Mouse (Mus musculus): ENCODE measurements at regions not wholly inside any gene's neighbourhood (a gene's known extent, or its start where the extent isn't known, plus 50 kb on each side); places are given as distances from the start of the nearest gene placed in this dataset.

DNA sequence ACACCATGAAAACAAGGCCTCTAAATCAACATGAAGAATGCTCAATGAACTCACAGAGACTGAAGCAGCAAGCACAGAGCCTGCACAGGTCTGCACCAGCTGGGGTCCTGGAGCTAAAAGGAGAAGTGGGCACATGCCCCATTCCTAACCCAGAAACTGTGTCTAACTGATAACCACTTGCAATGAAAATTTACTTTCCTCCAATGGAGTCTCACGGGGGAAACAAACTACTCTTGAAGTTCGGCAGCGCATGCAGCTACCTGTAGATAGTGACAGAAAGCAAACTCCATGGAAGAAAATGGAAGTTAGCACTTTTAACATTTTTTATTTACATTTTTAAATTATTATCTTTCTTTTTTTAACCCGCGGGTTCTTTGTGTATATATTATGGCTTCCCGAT is 76.8 kb upstream of the Akap6 start:
- ATAC-seq (ENCODE audit: poor library complexity, severe bottlenecking), result no peak

DNA sequence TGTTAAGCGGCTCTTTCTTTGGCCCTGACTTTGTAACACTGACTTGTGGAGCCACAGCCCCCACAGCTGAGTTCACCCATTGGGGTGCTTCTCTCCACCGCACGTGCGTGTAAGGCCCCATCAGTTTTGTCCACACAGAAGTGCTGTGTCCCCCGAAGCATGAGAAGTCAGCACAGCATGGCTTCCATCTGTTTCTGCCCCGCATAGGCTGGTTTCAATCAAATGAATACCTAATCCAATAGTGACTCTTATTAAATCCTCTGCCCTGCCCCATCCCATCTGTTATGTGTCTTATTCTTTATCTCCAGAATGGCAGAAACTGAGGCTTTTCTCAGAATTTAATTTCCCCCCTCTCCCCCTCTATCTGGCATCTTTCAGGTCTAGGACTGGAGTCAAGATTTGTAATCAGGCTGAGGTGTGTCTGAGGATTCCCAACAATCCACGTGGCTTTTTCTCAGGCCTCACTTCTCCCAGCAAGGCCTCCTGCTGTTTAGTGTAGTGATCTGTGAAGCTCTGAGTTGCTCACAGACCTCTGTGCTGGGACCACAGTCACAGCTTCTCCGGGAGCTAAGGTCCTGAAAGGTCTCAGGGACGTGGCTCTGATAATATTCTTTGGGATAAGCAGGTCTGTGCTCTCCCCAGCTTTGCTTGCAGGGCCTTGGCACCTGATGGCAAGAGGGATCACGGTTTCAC is 75.6 kb upstream of the Akap6 start:
- no peak for ATAC-seq (ENCODE audit: poor library complexity, severe bottlenecking)

DNA sequence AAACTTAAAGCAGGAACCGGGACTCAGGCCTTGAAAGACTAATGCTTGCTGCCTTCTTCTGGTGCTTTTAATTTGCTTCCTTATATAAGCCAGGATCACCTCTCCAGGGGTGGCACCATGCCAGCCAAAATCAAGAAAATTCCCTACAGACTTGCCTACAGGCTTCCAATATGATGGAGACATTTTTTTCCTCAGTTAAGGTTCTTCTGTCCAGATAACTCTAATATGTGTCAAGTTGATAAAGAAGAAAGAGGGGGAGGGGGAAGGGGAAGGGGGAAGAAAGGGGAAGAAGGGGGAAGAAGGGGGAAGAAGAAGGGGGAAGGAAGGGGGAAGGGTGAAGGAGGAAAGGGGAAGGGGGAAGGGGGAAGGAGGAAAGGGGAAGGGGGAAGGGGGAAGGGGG is 74.3 kb upstream of the Akap6 start:
- peak; percentile 21; the same call in 1 of the 2 replicates for ATAC-seq (ENCODE audit: poor library complexity, severe bottlenecking)

DNA sequence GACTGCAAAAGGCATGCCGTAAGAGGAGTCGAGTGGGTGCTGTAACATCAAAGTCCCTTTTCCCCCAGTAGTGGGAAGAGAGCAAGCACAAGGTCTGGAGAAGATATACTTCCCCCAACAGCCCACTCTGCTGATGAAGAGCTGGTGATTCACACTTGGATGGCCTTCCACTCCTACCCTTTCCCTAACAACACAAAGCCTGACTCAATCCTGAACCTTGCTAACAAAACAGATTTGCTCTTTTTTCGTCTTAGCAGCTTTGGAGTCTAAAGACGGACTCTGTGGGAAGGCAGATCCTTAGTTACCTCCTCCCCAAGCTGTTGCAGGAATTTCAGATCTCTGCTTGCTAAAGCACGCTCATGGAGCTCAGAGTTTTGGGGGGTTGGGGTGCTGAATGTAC is 70.4 kb upstream of the Akap6 start:
- ATAC-seq (ENCODE audit: poor library complexity, severe bottlenecking), result no peak

DNA sequence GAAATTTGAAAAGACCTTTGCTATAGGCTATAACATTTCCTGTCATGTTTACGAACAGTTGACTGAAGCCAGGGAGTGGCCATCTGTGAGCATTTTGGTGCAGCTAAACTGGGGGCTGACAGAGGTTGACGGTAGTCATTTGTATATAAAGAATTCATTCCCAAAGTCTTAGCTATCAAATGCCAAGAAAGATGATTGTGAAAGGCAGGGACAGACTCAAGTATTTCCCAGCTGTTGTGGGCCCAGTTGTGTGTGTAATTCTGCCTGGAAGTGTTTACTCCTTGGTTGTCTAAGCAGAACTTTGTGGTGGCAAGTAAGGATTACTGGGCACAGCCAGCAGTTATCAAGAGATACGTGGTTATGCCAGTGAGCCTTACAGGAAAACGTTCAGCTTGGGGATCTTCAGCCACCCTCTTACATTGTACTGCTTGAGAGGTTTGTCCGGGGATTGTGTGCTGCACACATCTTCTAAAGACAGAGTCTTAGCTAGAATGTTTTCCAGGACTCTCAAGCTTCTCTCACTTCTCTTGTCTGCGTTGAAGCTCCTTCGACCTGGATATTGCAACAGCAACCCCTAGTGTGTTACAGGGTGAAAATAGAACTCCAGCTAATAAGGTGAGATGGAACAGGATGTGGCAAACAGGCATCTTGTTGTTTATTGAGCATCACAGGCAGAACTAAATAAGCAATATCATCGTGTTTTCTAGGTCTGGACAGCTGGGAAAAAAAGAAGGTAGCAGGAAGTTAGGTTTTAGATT is 63.9 kb upstream of the Akap6 start:
- ATAC-seq (ENCODE audit: poor library complexity, severe bottlenecking), result no peak

DNA sequence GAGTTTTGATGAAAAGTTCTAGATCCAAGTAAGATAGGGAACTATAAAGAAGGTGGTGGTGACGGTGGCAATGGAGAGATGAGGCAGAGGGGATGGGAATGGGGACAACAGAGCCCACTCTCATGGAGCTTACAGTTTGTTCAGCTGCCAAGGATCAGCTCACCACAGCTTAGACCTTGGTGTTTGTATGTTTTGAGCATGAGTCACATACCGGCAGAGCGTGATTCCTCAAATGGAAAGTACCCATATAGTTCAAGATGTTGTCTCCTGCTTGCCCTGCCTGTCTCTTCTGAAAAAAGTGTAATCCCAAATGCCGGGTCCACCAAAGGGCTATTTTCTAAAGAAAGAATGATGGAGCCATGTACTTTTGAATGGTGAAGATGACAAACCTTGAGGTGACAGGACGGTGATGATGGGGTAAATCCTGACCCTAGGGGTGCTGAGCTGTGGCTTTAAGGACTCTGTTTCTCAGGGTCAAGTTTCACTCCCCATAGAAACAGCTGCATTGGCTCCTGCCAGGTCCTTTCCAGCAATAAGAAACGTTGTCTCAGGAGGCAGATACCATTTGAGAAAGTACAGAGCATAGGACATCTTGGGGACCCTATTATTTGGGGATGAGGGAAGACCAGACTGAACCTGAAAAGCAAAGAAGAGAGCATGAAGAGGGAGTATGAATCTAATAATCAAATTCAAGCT is 62.8 kb upstream of the Akap6 start:
- no peak for ATAC-seq (ENCODE audit: poor library complexity, severe bottlenecking)

DNA sequence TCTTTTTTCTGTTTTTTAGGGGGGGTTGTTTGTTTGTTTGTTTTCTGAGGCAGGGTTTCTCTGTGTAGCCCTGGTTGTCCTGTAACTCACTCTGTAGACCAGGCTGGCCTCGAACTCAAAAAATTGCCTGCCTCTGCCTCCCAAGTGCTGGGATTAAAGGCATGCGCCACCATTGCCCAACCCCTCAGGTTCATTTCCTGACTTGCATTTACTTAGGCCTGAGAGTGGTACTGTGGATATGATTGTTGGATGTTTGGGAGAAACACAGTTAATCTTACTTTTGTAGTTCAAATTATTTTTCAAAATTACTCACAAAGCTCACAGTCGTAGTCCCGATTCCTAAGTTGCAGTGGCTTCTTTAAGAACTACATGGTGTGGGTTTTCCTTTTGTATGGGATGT is 62.3 kb upstream of the Akap6 start:
- no peak for ATAC-seq (ENCODE audit: poor library complexity, severe bottlenecking)

DNA sequence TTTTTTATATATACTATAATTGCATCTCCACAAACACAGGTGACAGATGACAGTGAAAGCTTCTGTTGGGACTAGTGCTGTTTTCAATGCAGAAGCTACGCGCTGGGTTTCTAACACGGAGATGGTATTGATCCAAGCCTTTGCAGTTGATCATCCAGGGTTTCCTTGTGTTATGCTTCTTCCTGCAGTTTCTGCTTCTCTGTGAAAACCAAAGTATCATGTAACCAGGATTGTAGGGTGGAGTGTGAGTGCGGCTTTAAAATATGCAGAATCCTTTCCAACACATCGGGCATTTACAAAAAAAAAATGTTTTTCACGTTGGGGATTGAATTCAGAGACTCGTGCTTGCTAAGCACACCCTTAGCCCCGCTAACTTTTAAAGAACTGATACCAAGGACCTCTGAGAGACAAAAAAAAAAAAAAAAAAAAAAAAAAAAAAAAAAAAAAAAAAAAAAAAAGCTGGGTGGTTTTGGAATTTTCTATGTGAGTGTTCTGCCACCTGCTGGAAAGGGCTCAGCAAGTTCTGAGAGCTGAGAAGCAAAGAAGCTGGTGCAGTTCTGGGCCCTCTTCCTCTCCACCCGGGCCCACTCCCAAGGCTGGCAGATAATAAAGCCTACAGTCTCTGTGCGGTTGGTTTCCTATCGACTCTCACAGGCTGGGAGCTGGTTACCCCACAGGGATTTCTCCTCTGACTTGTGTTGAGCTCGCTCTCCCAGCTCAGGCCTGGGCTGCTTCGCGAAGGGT is 61.5 kb upstream of the Akap6 start:
- ATAC-seq (ENCODE audit: poor library complexity, severe bottlenecking), result peak; percentile 80

DNA sequence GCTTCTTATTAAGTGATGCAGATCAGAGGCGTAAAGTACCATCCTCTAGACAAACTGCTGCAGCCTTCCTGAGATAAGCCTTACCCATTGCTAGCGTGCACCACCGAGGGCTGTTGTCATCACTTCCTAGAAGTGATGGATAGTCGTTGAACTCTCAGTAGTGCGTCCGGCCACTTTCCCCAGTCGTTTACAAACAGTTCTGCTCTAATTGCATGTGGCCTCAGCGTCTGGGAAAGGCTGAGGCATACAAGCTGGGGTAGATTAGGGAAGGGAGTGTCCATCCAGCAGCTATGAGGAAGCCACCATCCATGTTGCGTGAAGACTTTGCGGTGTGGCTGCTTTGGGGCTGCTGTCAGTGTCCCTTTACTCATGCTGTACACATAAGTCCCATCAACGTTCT is 60.7 kb upstream of the Akap6 start:
- 0 out of 2 replicates have a peak, but pooled peaks have one; percentile 15 for ATAC-seq (ENCODE audit: poor library complexity, severe bottlenecking)

DNA sequence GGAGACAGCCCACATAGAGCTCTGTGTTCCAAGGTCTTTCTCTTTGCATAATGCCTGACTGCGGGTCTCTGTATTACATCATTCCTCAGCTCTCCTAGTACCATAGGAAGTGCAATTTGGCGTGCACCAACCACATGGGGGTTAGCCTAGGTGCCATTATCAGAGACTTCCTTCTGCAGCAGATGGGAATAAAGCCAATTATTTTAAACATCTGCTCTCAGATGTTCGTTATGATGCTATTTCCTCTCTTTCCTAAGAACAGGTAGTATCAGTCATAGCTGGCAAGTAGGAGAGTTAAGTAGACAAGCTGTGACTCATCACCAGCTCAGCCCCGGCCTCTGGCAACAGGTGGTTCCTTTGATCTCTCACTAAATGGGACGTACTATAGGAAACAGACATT is 55.1 kb upstream of the Akap6 start:
- ATAC-seq (ENCODE audit: poor library complexity, severe bottlenecking), result peak; percentile 54
